Comparison of ENCODE assay signal across 16 mouse cellular contexts in genomic region chrX:104264371-104264770, GRCm38 (mm10).
"Had no signal": no experiment of that assay in that cellular context is flagged by ENCODE, and none has a peak within 500 bp of the region (broad histone marks: within the 10 kb centered on the region; RNA-seq: fewer than 3 reads in every experiment).

No protein-coding gene starts in this region.

- DNase-seq: liver, postnatal 0 days; lung, adult 2 months; lung, postnatal 14 days; lung, postnatal 36 days; right cerebral cortex, postnatal 14 days; spleen, adult 18-20 months; thymus, adult 18-20 months; thymus, postnatal 25 days; thymus, postnatal 4 days had no signal

- H3K4me1 ChIP-seq: liver, embryonic 15.5 days; lung, embryonic 15.5 days; midbrain, embryonic 13.5 days; midbrain, embryonic 15.5 days; neural tube, embryonic 12.5 days had no signal

- ATAC-seq: liver, postnatal 0 days; lung, postnatal 0 days; midbrain, embryonic 13.5 days; midbrain, embryonic 15.5 days had no signal

- H3K27me3 ChIP-seq: liver, embryonic 15.5 days; lung, embryonic 15.5 days; midbrain, embryonic 15.5 days; neural tube, embryonic 12.5 days had no signal

- H3K36me3 ChIP-seq: liver, embryonic 15.5 days; lung, embryonic 15.5 days; midbrain, embryonic 13.5 days; midbrain, embryonic 15.5 days; neural tube, embryonic 12.5 days had no signal

- H3K27ac ChIP-seq: liver, embryonic 15.5 days; lung, embryonic 15.5 days; macrophage; midbrain, embryonic 13.5 days; midbrain, embryonic 15.5 days; neural tube, embryonic 12.5 days had no signal

- H3K9me3 ChIP-seq: liver, embryonic 15.5 days; lung, embryonic 15.5 days; midbrain, embryonic 13.5 days; midbrain, embryonic 15.5 days; neural tube, embryonic 12.5 days had no signal

- H3K4me3 ChIP-seq: liver, embryonic 15.5 days; lung, embryonic 15.5 days; midbrain, embryonic 13.5 days; midbrain, embryonic 15.5 days; neural tube, embryonic 12.5 days had no signal

- H3K9ac ChIP-seq: liver, embryonic 15.5 days; liver, postnatal 0 days; lung, embryonic 15.5 days; midbrain, embryonic 13.5 days; midbrain, embryonic 15.5 days; neural tube, embryonic 12.5 days had no signal
